Mouse (Mus musculus) midbrain, embryonic 12.5 days (tissue): ENCODE data around the gene Gusb. TPM values are rescaled to one million over a fixed set of nuclear protein-coding genes. Genes with fewer than 3 reads are reported as not detected.
A peak's percentile ranks its signal among the peaks of the same experiment; 100 is the strongest.

Experiments
- ATAC-seq: fragments of 200-750 bp; cut with Nextera tagmentation; 2 replicates; pipeline ENCODE4 v1.8.0; 2017; ENCODE audit warnings: low read depth, moderate TSS enrichment, moderate library complexity; ENCODE audit not compliant: low FRiP score
- H3K27ac ChIP-seq: fragments of 300-500 bp; sonication (generic); replicated peaks from 2 replicates; pipeline ENCODE4 v1.5.1; 2016; ENCODE audit warnings: mild to moderate bottlenecking
- H3K27me3 ChIP-seq: fragments of 300-500 bp; sonication (generic); 2 replicates; pipeline ENCODE4 v1.6.1; 2016; ENCODE audit warnings: mild to moderate bottlenecking
- H3K36me3 ChIP-seq: fragments of 300-500 bp; sonication (generic); 2 replicates; pipeline ENCODE4 v1.6.1; 2016
- H3K4me1 ChIP-seq: fragments of 300-500 bp; sonication (generic); 2 replicates; pipeline ENCODE4 v1.6.1; 2016
- H3K4me2 ChIP-seq: fragments of 300-500 bp; sonication (generic); replicated peaks from 2 replicates; pipeline ENCODE4 v1.6.1; 2016; ENCODE audit warnings: mild to moderate bottlenecking, moderate library complexity
- H3K4me3 ChIP-seq: fragments of 300-500 bp; sonication (generic); 2 replicates; pipeline ENCODE4 v1.5.1; 2016; ENCODE audit warnings: mild to moderate bottlenecking
- H3K9ac ChIP-seq: fragments of 300-500 bp; sonication (generic); replicated peaks from 2 replicates; pipeline ENCODE4 v1.6.1; 2016; ENCODE audit warnings: mild to moderate bottlenecking, moderate library complexity
- H3K9me3 ChIP-seq: fragments of 300-500 bp; sonication (generic); 2 replicates; pipeline ENCODE4 v1.6.1; 2016; ENCODE audit warnings: mild to moderate bottlenecking
- WGBS: fragments of 180-500 bp; shearing (Covaris S2); methylation state at CpG from one replicate; pipeline ENCODE4 v1.1.7; 2016; 5-methylcytosine and 5-hydroxymethylcytosine counted together
- polyA plus RNA-seq: library from polyadenylated mRNA; unstranded; fragments of >200 nt; fragmentation: Nextera tagmentation; extraction: Ambion mirVana; gene quantifications from 2 replicates; pipeline ENCODE4 v1.2.1, GENCODE M21; 2016

The Gusb gene
- polyA plus RNA-seq, 1 experiment from 2014 or later: 29.7 TPM

DNA sequence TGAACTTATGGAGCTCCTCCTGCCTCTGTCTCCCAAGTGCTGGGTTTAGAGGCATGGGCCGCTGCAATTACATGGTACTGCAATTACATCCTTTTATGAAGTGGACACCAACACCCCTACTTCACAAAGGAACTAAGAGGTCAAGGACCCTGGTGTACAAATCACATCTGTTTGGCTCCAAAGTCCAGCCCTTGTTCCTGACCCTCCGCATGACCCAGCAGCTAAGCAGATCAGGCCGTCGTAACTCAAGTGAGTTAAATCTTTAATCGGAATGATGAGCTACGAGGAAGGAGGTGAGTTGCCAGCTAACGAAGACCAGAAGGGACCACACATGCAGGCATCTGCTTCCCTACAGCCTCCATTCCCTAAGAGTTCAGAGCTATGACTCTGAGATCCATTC is 19.5 kb upstream of the Gusb start:
- WGBS: 79% methylated on average over 7 of the region's 7 CpGs

DNA sequence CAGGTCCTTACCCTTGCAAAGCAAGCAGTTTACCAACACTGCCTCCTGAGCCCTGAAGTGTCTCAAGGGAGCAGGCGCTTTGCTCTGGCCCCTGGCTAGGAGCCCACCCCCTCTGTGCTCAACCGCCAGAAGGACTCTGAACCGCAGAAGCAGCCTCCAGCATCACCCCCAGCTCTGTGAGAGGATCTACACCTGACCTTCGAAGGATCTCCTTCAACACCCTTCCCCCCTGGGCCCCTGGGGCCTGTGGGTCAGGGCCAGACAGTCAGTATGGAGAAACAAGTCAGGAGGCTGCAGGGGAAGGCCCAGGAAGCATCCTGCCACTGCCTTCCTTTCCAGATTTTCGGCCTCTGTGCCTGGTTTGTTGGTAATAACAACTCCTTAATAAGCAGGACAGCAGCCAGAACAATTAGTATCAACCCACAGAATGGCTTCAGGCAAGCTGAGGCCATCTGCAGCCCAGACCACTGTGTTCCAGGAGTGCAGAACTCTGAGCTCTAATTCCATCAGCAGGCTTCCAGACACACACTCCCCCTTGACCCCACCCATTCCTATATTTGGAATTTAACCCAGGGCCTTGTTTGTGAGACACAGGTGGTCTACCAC is 18.6 kb upstream of the Gusb start:
- Histone ChIP-seq H3K9me3 (no peaks in the 10 kb centered on the region), H3K4me3 (no peak overlapping the region), H3K27ac (no peak overlapping the region), H3K36me3 (0 out of 2 replicates have a peak, but pooled peaks cover under 1% of the 10 kb centered on the region), H3K4me1 (peaks cover 10% of the 10 kb centered on the region), H3K9ac (no peak overlapping the region), H3K27me3 (0 out of 2 replicates have a peak, but pooled peaks cover 6% of the 10 kb centered on the region), H3K4me2 (no peak overlapping the region)
- no peak for ATAC-seq
- WGBS: 58% methylated on average over 5 of the region's 5 CpGs

More for the DNA sequence above, 19.5 kb upstream of the Gusb start:
- H3K36me3 ChIP-seq: no peaks in the 10 kb centered on the region
- no peak overlapping the region for H3K4me3 ChIP-seq
- H3K4me1 ChIP-seq: peaks cover 10% of the 10 kb centered on the region
- H3K27me3 ChIP-seq: peaks cover 14% of the 10 kb centered on the region; the same call in 1 of the 2 replicates
- H3K27ac ChIP-seq: no peak overlapping the region
- no peak overlapping the region for H3K4me2 ChIP-seq
- ATAC-seq: no peak
- H3K9ac ChIP-seq: no peak overlapping the region
- H3K9me3 ChIP-seq: no peaks in the 10 kb centered on the region

DNA sequence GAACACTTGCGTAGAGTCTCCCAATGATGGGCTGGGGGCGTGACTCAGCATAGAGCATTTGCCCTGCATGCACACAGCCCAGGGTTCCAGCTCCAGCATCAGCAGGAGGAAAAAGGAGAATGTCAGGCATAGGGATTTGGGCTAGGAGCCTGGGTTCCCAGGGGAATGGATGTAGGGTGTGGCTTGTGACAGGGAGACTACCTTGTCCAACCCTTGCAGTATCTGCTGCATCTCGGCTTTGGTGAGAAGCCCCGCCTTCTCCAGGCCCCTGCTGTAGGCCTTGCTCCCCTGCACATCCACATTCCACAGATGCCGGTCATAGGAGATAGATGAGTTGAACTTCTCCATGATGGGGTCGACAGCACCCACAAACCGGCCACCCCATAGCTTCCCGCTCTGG is 16.6 kb upstream of the Gusb start:
- Histone ChIP-seq H3K27ac (no peak overlapping the region), H3K36me3 (peaks cover 15% of the 10 kb centered on the region), H3K9me3 (no peaks in the 10 kb centered on the region), H3K4me2 (no peak overlapping the region), H3K4me1 (peaks cover 10% of the 10 kb centered on the region), H3K27me3 (no peaks in the 10 kb centered on the region), H3K9ac (no peak overlapping the region), H3K4me3 (no peak overlapping the region)
- no peak for ATAC-seq
- 82% methylated on average over 8 of the region's 8 CpGs for WGBS

DNA sequence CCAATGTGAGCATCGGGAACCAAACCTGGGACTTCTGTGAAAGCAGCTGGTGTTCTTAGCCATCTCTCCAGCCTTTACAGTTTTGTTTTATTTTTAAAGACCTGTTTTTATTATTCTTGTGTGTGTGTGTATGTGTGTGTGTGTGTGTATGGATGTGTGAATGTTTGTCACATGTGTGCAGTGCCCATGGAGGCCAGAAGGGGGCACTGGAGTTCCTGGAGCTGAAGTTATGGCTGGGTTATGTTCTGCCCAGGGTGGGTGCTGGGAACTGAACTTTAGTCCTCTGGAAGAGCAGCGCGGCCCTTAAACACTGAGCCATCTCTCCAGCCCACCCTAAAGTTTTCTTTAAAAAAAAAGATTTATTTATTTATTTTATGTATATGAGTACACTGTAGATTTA is 12.3 kb upstream of the Gusb start:
- Histone ChIP-seq H3K4me1 (no peaks in the 10 kb centered on the region), H3K27ac (no peak overlapping the region), H3K9ac (no peak overlapping the region), H3K36me3 (peaks cover 37% of the 10 kb centered on the region), H3K4me3 (no peak overlapping the region), H3K27me3 (no peaks in the 10 kb centered on the region), H3K4me2 (no peak overlapping the region), H3K9me3 (peaks cover 9% of the 10 kb centered on the region)
- no peak for ATAC-seq
- WGBS: 96% methylated on average over 3 of the region's 3 CpGs

DNA sequence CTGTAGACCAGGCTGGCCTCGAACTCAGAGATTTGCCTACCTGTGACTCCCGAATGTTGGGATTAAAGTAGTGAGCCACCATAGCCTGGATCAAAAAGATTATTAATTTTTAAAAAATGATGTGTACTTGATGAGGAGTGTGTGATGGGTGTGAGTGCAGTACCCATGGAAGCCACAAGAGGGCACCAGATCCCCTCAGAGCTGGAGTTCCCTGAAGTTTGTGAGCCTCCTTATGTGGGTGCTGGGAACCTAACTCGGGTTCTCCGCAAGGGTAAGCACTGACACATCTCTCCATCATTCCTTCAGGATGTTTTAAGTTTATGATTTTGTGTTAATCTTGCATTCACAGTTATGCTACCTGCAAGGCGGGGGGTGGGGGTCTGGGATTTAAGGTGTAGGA is 8.1 kb upstream of the Gusb start:
- Histone ChIP-seq H3K4me3 (no peak overlapping the region), H3K9me3 (peaks cover 13% of the 10 kb centered on the region), H3K4me2 (no peak overlapping the region), H3K36me3 (peaks cover 33% of the 10 kb centered on the region), H3K27me3 (no peaks in the 10 kb centered on the region), H3K4me1 (no peaks in the 10 kb centered on the region), H3K27ac (no peak overlapping the region), H3K9ac (no peak overlapping the region)
- WGBS: 97% methylated on average over 5 of the region's 5 CpGs
- no peak for ATAC-seq

DNA sequence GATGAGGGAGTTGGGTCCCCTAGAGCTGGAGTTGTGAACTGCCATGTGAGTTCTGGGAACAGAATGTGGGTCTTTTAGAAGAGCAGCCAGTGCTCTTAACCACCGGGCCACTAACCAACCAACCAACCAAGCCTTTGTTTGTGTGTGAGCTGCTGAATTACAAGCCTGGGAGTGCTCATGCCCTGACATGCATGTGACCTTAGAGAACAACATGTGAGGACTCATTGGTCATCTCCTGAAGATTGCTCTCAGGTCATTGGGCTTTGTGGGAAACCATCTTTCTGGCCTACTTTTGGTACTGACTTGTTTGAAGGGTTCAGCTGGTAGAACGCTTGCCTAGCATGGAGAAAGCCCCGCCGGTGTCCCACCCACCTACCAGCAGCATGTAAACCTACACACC is 6.9 kb upstream of the Gusb start:
- Histone ChIP-seq H3K9ac (no peak overlapping the region), H3K27me3 (no peaks in the 10 kb centered on the region), H3K36me3 (peaks cover 22% of the 10 kb centered on the region), H3K4me3 (no peak overlapping the region), H3K4me2 (no peak overlapping the region), H3K4me1 (no peaks in the 10 kb centered on the region), H3K27ac (no peak overlapping the region), H3K9me3 (peaks cover 15% of the 10 kb centered on the region)
- WGBS: 95% methylated on average over 4 of the region's 4 CpGs
- no peak for ATAC-seq

DNA sequence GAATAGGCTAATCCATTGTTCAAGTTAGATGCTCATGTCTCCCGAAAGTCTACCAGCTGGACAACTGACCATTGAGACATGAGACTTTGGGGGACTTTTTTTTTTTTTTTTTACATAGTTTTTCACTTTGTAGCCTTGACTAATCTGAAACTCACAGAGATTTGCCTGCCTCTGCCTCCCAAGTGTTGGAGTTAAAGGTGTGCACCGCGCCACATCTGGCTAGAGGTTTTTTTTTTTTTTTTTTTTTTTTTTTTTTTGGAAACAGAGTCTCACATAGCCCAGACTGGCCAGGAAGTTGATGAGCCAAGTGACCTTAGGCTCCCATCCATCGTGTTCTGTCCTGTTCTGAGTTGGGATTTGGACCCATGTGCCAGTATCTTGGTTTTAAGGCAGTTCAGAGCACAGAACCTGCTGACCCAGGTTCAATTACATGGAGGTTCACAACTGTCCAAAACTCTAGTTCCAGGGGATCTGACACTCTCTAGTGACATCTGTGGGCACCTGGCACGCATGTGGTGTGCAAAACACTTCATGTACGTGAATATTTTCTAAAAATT is 5.3 kb upstream of the Gusb start:
- Histone ChIP-seq H3K9me3 (peaks cover 24% of the 10 kb centered on the region), H3K9ac (no peak overlapping the region), H3K4me2 (no peak overlapping the region), H3K27ac (no peak overlapping the region), H3K4me3 (no peak overlapping the region), H3K4me1 (no peaks in the 10 kb centered on the region), H3K27me3 (no peaks in the 10 kb centered on the region), H3K36me3 (peaks cover 22% of the 10 kb centered on the region)
- no peak for ATAC-seq
- 77% methylated on average over 6 of the region's 6 CpGs for WGBS

DNA sequence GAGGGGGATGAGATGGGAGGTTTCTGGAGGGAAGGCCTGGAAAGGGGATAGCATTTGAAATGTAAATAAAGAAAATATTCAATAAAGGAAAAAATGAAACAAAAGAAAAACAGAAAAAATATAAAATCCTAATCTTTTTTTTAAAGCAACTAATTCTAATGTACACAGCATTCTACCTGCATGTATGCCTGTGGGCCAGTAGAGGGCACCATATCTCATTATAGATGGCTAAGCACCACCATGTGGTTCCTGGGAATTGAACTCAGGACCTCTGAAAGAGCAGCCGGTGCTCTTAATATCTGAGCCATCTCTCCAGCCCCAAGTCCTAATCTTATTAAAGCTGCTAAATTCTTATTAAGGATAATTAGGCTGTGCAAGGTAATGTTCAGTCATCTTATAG is 4.5 kb upstream of the Gusb start:
- WGBS: 95% methylated on average over 1 of the region's 1 CpGs

DNA sequence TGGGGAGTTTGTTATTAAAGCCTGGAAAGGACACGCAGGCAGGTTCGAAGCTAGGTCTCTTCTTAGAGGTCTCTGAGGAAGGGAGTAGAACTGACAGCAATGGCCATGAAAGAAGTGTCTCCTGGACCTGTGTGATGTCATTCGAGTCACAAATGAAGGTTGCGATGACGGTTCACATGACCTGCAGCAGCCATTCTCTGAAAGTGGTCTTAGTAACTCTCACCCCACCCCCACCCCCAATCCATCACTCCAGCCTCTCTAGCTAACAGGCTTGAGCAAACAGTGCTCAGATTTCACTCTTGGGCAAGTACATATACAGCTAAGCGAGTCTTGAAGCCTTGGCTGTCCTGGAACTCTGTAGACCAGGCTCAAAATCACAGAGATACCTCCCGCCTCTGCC is 380 bp upstream of the Gusb start:
- H3K9ac ChIP-seq: no peak overlapping the region
- no peaks in the 10 kb centered on the region for H3K27me3 ChIP-seq
- ATAC-seq: no peak
- WGBS: 71% methylated on average over 7 of the region's 7 CpGs
- no peak overlapping the region for H3K4me3 ChIP-seq
- H3K4me1 ChIP-seq: peaks cover 12% of the 10 kb centered on the region; the same call in 1 of the 2 replicates
- H3K36me3 ChIP-seq: no peaks in the 10 kb centered on the region
- H3K9me3 ChIP-seq: peaks cover 16% of the 10 kb centered on the region
- no peak overlapping the region for H3K27ac ChIP-seq
- peak overlapping the region; percentile 76 for H3K4me2 ChIP-seq

More for the DNA sequence above, 4.5 kb upstream of the Gusb start:
- Histone ChIP-seq H3K9me3 (peaks cover 24% of the 10 kb centered on the region), H3K36me3 (peaks cover 15% of the 10 kb centered on the region), H3K4me2 (no peak overlapping the region), H3K27me3 (no peaks in the 10 kb centered on the region), H3K4me3 (no peak overlapping the region), H3K9ac (no peak overlapping the region), H3K4me1 (peaks cover 4% of the 10 kb centered on the region; the same call in 1 of the 2 replicates), H3K27ac (no peak overlapping the region)
- no peak for ATAC-seq

DNA sequence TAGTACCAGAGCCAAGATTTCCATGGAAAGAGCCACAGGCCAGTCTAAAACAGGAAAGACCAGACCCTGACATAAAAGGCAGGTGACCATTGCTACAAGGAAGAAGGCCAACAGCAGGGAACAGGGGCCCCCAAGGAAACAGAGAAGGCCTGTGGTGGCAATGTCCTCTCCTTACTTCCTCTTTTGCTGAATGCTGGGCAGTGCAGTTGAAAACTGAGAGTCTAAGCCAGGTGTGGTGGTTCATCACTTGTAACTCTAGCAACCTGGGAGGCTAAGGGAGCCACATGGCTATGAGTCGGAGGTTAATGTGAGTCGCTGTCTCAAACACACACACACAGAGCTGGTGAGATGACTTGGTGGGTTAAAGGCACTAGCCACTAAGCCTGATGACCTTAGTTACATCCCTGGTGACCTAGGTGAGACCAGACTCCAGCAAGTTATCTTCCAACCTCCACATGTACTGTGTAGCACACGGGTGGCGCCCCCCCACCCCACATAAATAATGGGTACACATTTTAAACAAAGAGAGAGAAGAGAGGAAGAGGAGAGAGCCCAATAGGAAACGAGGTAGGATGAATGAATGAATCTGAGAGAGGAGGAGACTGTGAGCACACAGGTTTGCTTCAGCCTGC is 1.4 kb downstream of the Gusb start:
- Histone ChIP-seq H3K4me3 (peak overlapping the region; percentile 50; the same call in 1 of the 2 replicates), H3K9ac (0 out of 2 replicates have a peak overlapping the region, but pooled peaks have one; percentile 6), H3K9me3 (peaks cover 12% of the 10 kb centered on the region; the same call in 1 of the 2 replicates), H3K4me1 (peaks cover 12% of the 10 kb centered on the region; the same call in 1 of the 2 replicates), H3K27ac (no peak overlapping the region), H3K27me3 (no peaks in the 10 kb centered on the region), H3K4me2 (peak overlapping the region; percentile 76; the same call in 1 of the 2 replicates), H3K36me3 (no peaks in the 10 kb centered on the region)
- 73% methylated on average over 5 of the region's 5 CpGs for WGBS
- ATAC-seq: no peak

DNA sequence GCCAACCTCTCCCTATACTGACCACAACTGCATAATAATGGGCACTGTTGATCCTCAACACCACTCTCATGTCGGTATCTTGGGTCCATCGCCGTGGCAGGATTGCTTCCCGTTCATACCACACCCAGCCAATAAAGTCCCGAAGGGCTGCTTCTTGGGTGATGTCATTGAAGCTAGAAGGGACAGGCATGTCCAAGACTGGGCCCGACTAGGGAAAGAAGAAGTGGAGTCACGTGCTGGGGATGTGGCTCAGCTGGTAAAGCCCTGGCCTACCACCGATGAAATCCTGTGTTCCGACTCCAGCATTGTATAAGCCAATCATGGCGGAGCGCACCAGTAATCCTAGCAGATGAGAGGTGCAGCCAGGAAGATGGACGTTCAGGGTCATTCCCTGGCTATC is 2.1 kb downstream of the Gusb start:
- WGBS: 95% methylated on average over 12 of the region's 12 CpGs
- Histone ChIP-seq H3K4me1 (peaks cover 12% of the 10 kb centered on the region; the same call in 1 of the 2 replicates), H3K27me3 (no peaks in the 10 kb centered on the region), H3K9ac (no peak overlapping the region), H3K4me3 (no peak overlapping the region), H3K36me3 (no peaks in the 10 kb centered on the region), H3K27ac (no peak overlapping the region), H3K4me2 (no peak overlapping the region), H3K9me3 (peaks cover 12% of the 10 kb centered on the region; the same call in 1 of the 2 replicates)
- no peak for ATAC-seq

DNA sequence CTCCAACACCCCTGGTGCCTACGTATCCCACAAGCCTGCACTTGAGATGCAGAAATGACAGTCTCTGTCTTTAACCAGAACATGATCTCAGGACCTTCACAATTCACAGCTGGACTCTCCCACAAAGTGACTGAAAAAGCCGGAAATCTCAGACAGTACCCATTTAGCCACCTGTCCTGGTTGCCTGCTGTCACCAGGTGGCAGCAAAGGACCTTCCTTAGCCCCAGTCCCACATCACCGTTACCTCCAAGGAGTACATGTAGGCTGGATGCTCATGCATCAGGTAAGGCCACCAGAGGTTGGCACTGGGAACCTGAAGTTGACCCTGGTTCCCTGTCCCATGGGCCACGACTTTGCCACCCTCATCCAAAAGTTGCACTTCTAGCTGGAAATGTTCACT is 3.8 kb downstream of the Gusb start:
- H3K36me3 ChIP-seq: no peaks in the 10 kb centered on the region
- H3K27me3 ChIP-seq: no peaks in the 10 kb centered on the region
- H3K9ac ChIP-seq: no peak overlapping the region
- 0 out of 2 replicates have a peak, but pooled peaks cover 3% of the 10 kb centered on the region for H3K9me3 ChIP-seq
- no peak for ATAC-seq
- no peak overlapping the region for H3K4me3 ChIP-seq
- 33% methylated on average over 4 of the region's 4 CpGs for WGBS
- peaks cover 12% of the 10 kb centered on the region; the same call in 1 of the 2 replicates for H3K4me1 ChIP-seq
- no peak overlapping the region for H3K4me2 ChIP-seq
- H3K27ac ChIP-seq: no peak overlapping the region
